Mouse (Mus musculus) MEL (cell line): ENCODE data around the gene Rnf19b.

Source experiments
- CTCF ChIP-seq, 3 experiments: IDR thresholded peaks in 2 of 3; conservative IDR thresholded peaks in 1 of 3; 2 replicates each; pipeline ENCODE4 v1.5.1; 2011 to 2012; ENCODE audit warnings: low read length in 3 of 3, low read depth in 2 of 3, mild to moderate bottlenecking in 2 of 3, improper control_type of control experiment in 1 of 3, inconsistent platforms in 1 of 3, mixed read lengths in 1 of 3, moderate library complexity in 1 of 3; ENCODE audit not compliant: control insufficient read depth in 1 of 3, insufficient read depth in 1 of 3, poor library complexity in 1 of 3, severe bottlenecking in 1 of 3
- EP300 ChIP-seq, 2 experiments: IDR thresholded peaks; 2 replicates each; pipeline ENCODE4 v1.6.1; 2011; ENCODE audit warnings: improper control_type of control experiment in 2 of 2, low read length in 2 of 2, low read depth in 1 of 2, mild to moderate bottlenecking in 1 of 2
- GATA1 ChIP-seq: IDR thresholded peaks from 2 replicates; pipeline ENCODE4 v1.6.1; 2011; ENCODE audit warnings: low read depth, low read length, improper control_type of control experiment
- POLR2A ChIP-seq, 2 experiments: IDR thresholded peaks; 2 replicates each; pipeline ENCODE4 v1.6.1; 2011 to 2012; ENCODE audit warnings: low read length in 2 of 2, mild to moderate bottlenecking in 2 of 2, control low read depth in 1 of 2, improper control_type of control experiment in 1 of 2, low read depth in 1 of 2, moderate library complexity in 1 of 2; ENCODE audit not compliant: control insufficient read depth in 1 of 2, insufficient read depth in 1 of 2, poor library complexity in 1 of 2
- POLR2AphosphoS2 ChIP-seq: IDR thresholded peaks from 2 replicates; pipeline ENCODE4 v1.6.1; 2011; ENCODE audit warnings: low read length, improper control_type of control experiment
- RAD21 ChIP-seq: IDR thresholded peaks from 2 replicates; pipeline ENCODE4 v1.6.1; 2011; ENCODE audit warnings: mild to moderate bottlenecking, low read depth, low read length, improper control_type of control experiment
- TBP ChIP-seq: IDR thresholded peaks from 2 replicates; pipeline ENCODE4 v1.8.0; 2011; ENCODE audit warnings: low read depth, low read length, improper control_type of control experiment
- USF1 ChIP-seq: IDR thresholded peaks from 2 replicates; pipeline ENCODE4 v1.6.1; 2014; ENCODE audit warnings: low read depth, mild to moderate bottlenecking, inconsistent platforms, low read length, improper control_type of control experiment, moderate library complexity
- ZKSCAN1 ChIP-seq: IDR thresholded peaks from 2 replicates; pipeline ENCODE4 v1.6.1; 2012; ENCODE audit warnings: low read depth, mild to moderate bottlenecking, inconsistent platforms, low read length, improper control_type of control experiment, moderate library complexity

- TF ChIP-seq GATA1 (no peak), CTCF (IDR thresholded peaks at IDR 0.05 in 2 of 3, conservative IDR thresholded peaks at IDR 0.05 in 1 of 3; ENCODE audit: control insufficient read depth in 1 of 3, insufficient read depth in 1 of 3, low read depth in 2 of 3, low read length in 3 of 3, poor library complexity in 1 of 3, severe bottlenecking in 1 of 3) (no peak), POLR2AphosphoS2 (no peak), POLR2A (IDR thresholded peaks at IDR 0.05; ENCODE audit: control insufficient read depth in 1 of 2, insufficient read depth in 1 of 2, low read depth in 1 of 2, low read length in 2 of 2, poor library complexity in 1 of 2) (no peak), EP300 (IDR thresholded peaks at IDR 0.05; ENCODE audit: low read depth in 1 of 2, low read length in 2 of 2) (no peak), ZKSCAN1 (no peak), RAD21 (no peak), TBP (no peak), USF1 (no peak)
Measured at GRCm38 (mm10) chr4:129106073-129106472, 48.0 kb downstream of the Rnf19b start.
